Mouse (Mus musculus) midbrain, embryonic 10.5 days (tissue): ENCODE measurements around the gene Cxcl15. TPM values are rescaled to one million over a fixed set of nuclear protein-coding genes. Genes with fewer than 3 reads are reported as not detected.
"Not testable (repeated sequence)": the region's sequence is repeated elsewhere in the genome, so short reads cannot be mapped to it uniquely, and the experiment has no call there.

Experiments
- DNase-seq: peaks from one replicate; pipeline ENCODE4 v3.0.0-alpha.2; 2017; ENCODE audit warnings: low spot score
- H3K27ac ChIP-seq: fragments of 300-500 bp; sonication (generic); replicated peaks from 2 replicates; pipeline ENCODE4 v1.5.1; 2016; ENCODE audit warnings: mild to moderate bottlenecking
- H3K27me3 ChIP-seq: fragments of 300-500 bp; sonication (generic); 2 replicates; pipeline ENCODE4 v1.6.1; 2016; ENCODE audit warnings: low read depth, mild to moderate bottlenecking; ENCODE audit not compliant: poor library complexity, severe bottlenecking
- H3K36me3 ChIP-seq: fragments of 300-500 bp; sonication (generic); 2 replicates; pipeline ENCODE4 v1.6.1; 2016; ENCODE audit warnings: mild to moderate bottlenecking, moderate library complexity
- H3K4me1 ChIP-seq: fragments of 300-500 bp; sonication (generic); 2 replicates; pipeline ENCODE4 v1.6.1; 2016
- H3K4me3 ChIP-seq: fragments of 300-500 bp; sonication (generic); 2 replicates; pipeline ENCODE4 v1.5.1; 2016; ENCODE audit warnings: mild to moderate bottlenecking, moderate library complexity
- H3K9me3 ChIP-seq: fragments of 300-500 bp; sonication (generic); replicated peaks from 2 replicates; pipeline ENCODE4 v1.6.1; 2016; ENCODE audit warnings: mild to moderate bottlenecking
- WGBS: fragments of 180-500 bp; shearing (Covaris S2); methylation state at CpG from one replicate; pipeline ENCODE4 v1.1.7; 2016; 5-methylcytosine and 5-hydroxymethylcytosine counted together
- polyA plus RNA-seq: library from polyadenylated mRNA; unstranded; fragments of >200 nt; fragmentation: Nextera tagmentation; extraction: Ambion mirVana; gene quantifications from 2 replicates; pipeline ENCODE4 v1.2.1, GENCODE M21; 2016

The Cxcl15 gene
- polyA plus RNA-seq, 1 experiment from 2014 or later, result not detected

GRCm38 (mm10) chr5:90771880-90772653 lies 22.3 kb upstream of the Cxcl15 start, which contains the start of gene Pf4:
TSS of gene Pf4 (plus strand) at chr5:90772435.
- Histone ChIP-seq H3K27me3 (no peaks in the 10 kb centered on the region), H3K27ac (no peak within 1 kb of the TSS), H3K4me3 (no peak within 1 kb of the TSS), H3K9me3 (no peaks in the 10 kb centered on the region), H3K4me1 (no peaks in the 10 kb centered on the region), H3K36me3 (no peaks in the 10 kb centered on the region)
- DNase-seq, result no peak
- WGBS, result 88% methylated on average over 16 of the region's 16 CpGs

GRCm38 (mm10) chr5:90775562-90775961 lies 18.8 kb upstream of the Cxcl15 start:
- WGBS, result 91% methylated on average over 5 of the region's 5 CpGs
- no peaks in the 10 kb centered on the region for H3K27me3 ChIP-seq
- no peaks in the 10 kb centered on the region for H3K36me3 ChIP-seq
- DNase-seq, result no peak
- H3K27ac ChIP-seq, result no peak overlapping the region
- no peaks in the 10 kb centered on the region for H3K9me3 ChIP-seq
- no peak overlapping the region for H3K4me3 ChIP-seq
- no peaks in the 10 kb centered on the region for H3K4me1 ChIP-seq

DNA sequence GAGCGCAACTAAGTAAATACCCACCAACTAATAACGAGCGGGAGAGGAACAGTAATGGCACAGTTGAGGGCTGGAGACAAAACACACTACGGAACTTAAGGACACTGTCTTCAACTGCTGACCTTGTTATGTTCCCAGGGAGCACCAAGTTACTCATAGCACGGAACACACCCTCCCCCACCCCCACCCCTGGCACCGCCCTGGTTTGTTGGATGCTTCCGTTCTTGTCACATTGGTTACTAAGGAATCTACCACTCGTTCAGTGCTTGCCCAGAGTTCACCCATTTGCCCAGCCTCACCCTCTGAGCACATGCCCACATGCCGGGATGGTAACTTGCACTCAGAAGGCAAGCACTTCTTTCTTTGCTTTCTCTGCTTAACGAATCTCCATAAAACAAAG lies 16.7 kb upstream of the Cxcl15 start:
- WGBS, result 86% methylated on average over 10 of the region's 10 CpGs
- H3K4me3 ChIP-seq, result no peak overlapping the region
- H3K4me1 ChIP-seq, result no peaks in the 10 kb centered on the region
- no peaks in the 10 kb centered on the region for H3K27me3 ChIP-seq
- H3K36me3 ChIP-seq, result no peaks in the 10 kb centered on the region
- no peaks in the 10 kb centered on the region for H3K9me3 ChIP-seq
- no peak overlapping the region for H3K27ac ChIP-seq
- no peak for DNase-seq

- 87% methylated on average over 6 of the region's 6 CpGs for WGBS
- no peaks in the 10 kb centered on the region for H3K4me1 ChIP-seq
- H3K27me3 ChIP-seq, result no peaks in the 10 kb centered on the region
- no peak overlapping the region for H3K27ac ChIP-seq
- no peaks in the 10 kb centered on the region for H3K9me3 ChIP-seq
- H3K4me3 ChIP-seq, result no peak overlapping the region
- H3K36me3 ChIP-seq, result no peaks in the 10 kb centered on the region
- DNase-seq, result no peak
These were observed 15.5 kb upstream of the Cxcl15 start for GRCm38 (mm10) chr5:90778856-90779255.

DNA sequence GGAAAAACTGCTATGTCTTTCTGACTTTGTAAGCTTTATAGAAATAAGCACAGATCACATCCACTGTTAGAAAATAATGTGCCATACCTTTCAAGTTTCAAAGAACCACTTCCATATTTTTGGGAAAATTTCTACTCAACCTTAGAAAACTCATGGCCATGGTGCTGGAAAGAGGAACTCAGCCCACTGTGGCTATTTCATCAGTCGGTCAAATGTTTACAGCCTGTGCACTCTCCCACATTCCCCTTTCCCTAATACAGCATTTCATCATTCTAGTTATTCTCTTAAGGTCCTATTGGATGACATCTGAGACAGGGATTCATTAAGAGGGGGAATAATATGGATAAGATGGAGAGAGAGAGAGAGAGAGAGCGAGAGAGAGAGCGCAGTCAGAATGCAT lies 10.6 kb upstream of the Cxcl15 start:
- no peak for DNase-seq
- Histone ChIP-seq H3K4me3 (no peak overlapping the region), H3K27me3 (peaks cover 7% of the 10 kb centered on the region), H3K9me3 (no peaks in the 10 kb centered on the region), H3K36me3 (no peaks in the 10 kb centered on the region), H3K4me1 (peaks cover 9% of the 10 kb centered on the region), H3K27ac (no peak overlapping the region)
- WGBS, result 94% methylated on average over 3 of the region's 3 CpGs

- H3K9me3 ChIP-seq, result no peaks in the 10 kb centered on the region
- H3K4me3 ChIP-seq, result peak within 1 kb of the TSS; percentile 53
- peaks cover 7% of the 10 kb centered on the region for H3K27me3 ChIP-seq
- H3K36me3 ChIP-seq, result no peaks in the 10 kb centered on the region
- H3K4me1 ChIP-seq, result peaks cover 9% of the 10 kb centered on the region
- DNase-seq, result peak; percentile 38
- WGBS, result 15% methylated on average over 26 of the region's 26 CpGs
- H3K27ac ChIP-seq, result no peak within 1 kb of the TSS
These were observed 8.4 kb upstream of the Cxcl15 start, which contains the start of gene Cxcl3 for GRCm38 (mm10) chr5:90785659-90786588. TSS of gene Cxcl3 (plus strand) at chr5:90786103.

GRCm38 (mm10) chr5:90788114-90788513 lies 6.2 kb upstream of the Cxcl15 start:
- H3K27me3 ChIP-seq, result peaks cover 12% of the 10 kb centered on the region
- no peak overlapping the region for H3K4me3 ChIP-seq
- H3K36me3 ChIP-seq, result no peaks in the 10 kb centered on the region
- H3K4me1 ChIP-seq, result peaks cover 9% of the 10 kb centered on the region
- no peak overlapping the region for H3K27ac ChIP-seq
- DNase-seq, result no peak
- no peaks in the 10 kb centered on the region for H3K9me3 ChIP-seq
- WGBS, result 72% methylated on average over 4 of the region's 4 CpGs

GRCm38 (mm10) chr5:90789306-90790073 lies 4.8 kb upstream of the Cxcl15 start:
- no peaks in the 10 kb centered on the region for H3K9me3 ChIP-seq
- 89% methylated on average over 11 of the region's 11 CpGs for WGBS
- H3K27me3 ChIP-seq, result peaks cover 12% of the 10 kb centered on the region

GRCm38 (mm10) chr5:90790074-90790502 lies 4.2 kb upstream of the Cxcl15 start:
- peaks cover 9% of the 10 kb centered on the region for H3K4me1 ChIP-seq
- 90% methylated on average over 8 of the region's 8 CpGs for WGBS
- DNase-seq, result no peak
- no peak overlapping the region for H3K4me3 ChIP-seq
- H3K27ac ChIP-seq, result no peak overlapping the region
- H3K27me3 ChIP-seq, result peaks cover 12% of the 10 kb centered on the region
- H3K9me3 ChIP-seq, result no peaks in the 10 kb centered on the region
- H3K36me3 ChIP-seq, result no peaks in the 10 kb centered on the region

More at GRCm38 (mm10) chr5:90789306-90790073, 4.8 kb upstream of the Cxcl15 start:
- no peak overlapping the region for H3K27ac ChIP-seq
- H3K4me3 ChIP-seq, result no peak overlapping the region
- no peak for DNase-seq
- H3K36me3 ChIP-seq, result no peaks in the 10 kb centered on the region
- H3K4me1 ChIP-seq, result peaks cover 9% of the 10 kb centered on the region

DNA sequence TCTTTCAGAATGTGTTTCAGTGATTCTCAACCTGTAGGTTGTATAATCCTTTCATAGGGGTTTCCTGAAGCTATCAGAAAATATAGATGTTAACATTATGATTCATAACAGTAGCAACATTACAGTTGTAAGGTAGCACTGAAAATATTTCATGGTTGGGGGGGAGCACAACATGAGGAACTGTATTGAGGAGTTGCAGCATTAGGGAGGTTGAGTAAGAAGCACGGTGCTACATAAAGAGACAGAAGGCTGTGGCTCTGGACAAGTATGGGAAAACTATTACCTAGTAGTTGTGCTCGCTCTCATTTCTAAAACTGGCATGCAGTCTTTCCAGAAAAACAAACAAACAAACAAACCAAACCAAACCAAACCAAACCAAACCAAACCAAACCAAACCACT lies 1.1 kb downstream of the Cxcl15 start:
- DNase-seq, H3K27me3 ChIP-seq, H3K9me3 ChIP-seq, H3K4me1 ChIP-seq, H3K4me3 ChIP-seq, H3K27ac ChIP-seq, H3K36me3 ChIP-seq: not testable (repeated sequence)
- 81% methylated on average over 2 of the region's 2 CpGs for WGBS

- H3K9me3 ChIP-seq, result no peaks in the 10 kb centered on the region
- H3K36me3 ChIP-seq, result no peaks in the 10 kb centered on the region
- no peak overlapping the region for H3K4me3 ChIP-seq
- DNase-seq, result no peak
- no peaks in the 10 kb centered on the region for H3K4me1 ChIP-seq
- H3K27me3 ChIP-seq, result no peaks in the 10 kb centered on the region
- H3K27ac ChIP-seq, result no peak overlapping the region
These were observed 10.2 kb downstream of the Cxcl15 start for GRCm38 (mm10) chr5:90804574-90804973.

GRCm38 (mm10) chr5:90806050-90806449 lies 11.7 kb downstream of the Cxcl15 start:
- no peak for DNase-seq
- H3K4me1 ChIP-seq, result no peaks in the 10 kb centered on the region
- H3K4me3 ChIP-seq, result no peak overlapping the region
- H3K27me3 ChIP-seq, result no peaks in the 10 kb centered on the region
- H3K36me3 ChIP-seq, result no peaks in the 10 kb centered on the region
- no peak overlapping the region for H3K27ac ChIP-seq
- H3K9me3 ChIP-seq, result no peaks in the 10 kb centered on the region
